Comparison of ENCODE assay signal across 8 mouse cellular contexts in genomic region chr9:64277706-64278105, GRCm38 (mm10). TPM values are rescaled to one million over a fixed set of nuclear protein-coding genes. Genes with fewer than 3 reads are reported as not detected.
DNase-seq lines count a peak whose midpoint lies in the region; ATAC-seq and TF ChIP-seq lines count a peak whose summit lies in the region.

No protein-coding gene starts in this region.

- H3K4me2 ChIP-seq in kidney, postnatal 0 days (ENCODE audit: low read length): no peak overlapping the region
- no peak overlapping the region for H3K4me2 ChIP-seq in liver, postnatal 0 days (ENCODE audit: low read depth, low read length)

- TF ChIP-seq CTCF in kidney, postnatal 0 days (IDR thresholded peaks at IDR 0.05; ENCODE audit: low read depth): peak; percentile 85
- peak; percentile 85 for TF ChIP-seq CTCF in liver, postnatal 0 days (IDR thresholded peaks at IDR 0.05; ENCODE audit: low read depth)

- no peaks in the 10 kb centered on the region for H3K9me3 ChIP-seq in embryonic facial prominence, embryonic 10.5 days
- H3K9me3 ChIP-seq in kidney, postnatal 0 days (replicated peaks; ENCODE audit: low read length): no peaks in the 10 kb centered on the region
- H3K9me3 ChIP-seq in liver, postnatal 0 days (ENCODE audit: low read length): no peaks in the 10 kb centered on the region

- TF ChIP-seq EP300 in liver, postnatal 0 days (IDR thresholded peaks at IDR 0.05; ENCODE audit: low read depth): no peak

- no peak overlapping the region for H3K9ac ChIP-seq in kidney, postnatal 0 days (ENCODE audit: low read depth, low read length)
- no peak overlapping the region for H3K9ac ChIP-seq in liver, postnatal 0 days (replicated peaks)

- DNase-seq in ovary, postnatal 10 days (ENCODE audit: low spot score): peak; percentile 6
- DNase-seq in ovary, adult 18-20 months (ENCODE audit: low spot score): no peak
- peak; percentile 68 for DNase-seq in adrenal gland, postnatal 25 days
- DNase-seq in embryonic facial prominence, embryonic 10.5 days (ENCODE audit: low spot score): peak; percentile 71
- peak; percentile 78 for DNase-seq in kidney, postnatal 0 days (ENCODE audit: low spot score)
- DNase-seq in liver, postnatal 0 days: peak; percentile 82
- DNase-seq in right cerebral cortex, postnatal 14 days: peak; percentile 77

- WGBS in embryonic facial prominence, embryonic 10.5 days: 67% methylated on average over 8 of the region's 8 CpGs
- 68% methylated on average over 8 of the region's 8 CpGs for WGBS in kidney, postnatal 0 days
- WGBS in liver, postnatal 0 days (ENCODE audit: insufficient replicate concordance): 60% methylated on average over 8 of the region's 8 CpGs

- H3K36me3 ChIP-seq in embryonic facial prominence, embryonic 10.5 days (replicated peaks): 0 out of 2 replicates have a peak, but pooled peaks cover under 1% of the 10 kb centered on the region
- H3K36me3 ChIP-seq in kidney, postnatal 0 days (ENCODE audit: insufficient read depth, low read length): no peaks in the 10 kb centered on the region
- no peaks in the 10 kb centered on the region for H3K36me3 ChIP-seq in liver, postnatal 0 days (replicated peaks; ENCODE audit: insufficient read depth, low read length)

- H3K27me3 ChIP-seq in embryonic facial prominence, embryonic 10.5 days (replicated peaks; ENCODE audit: low read depth, poor library complexity, severe bottlenecking): no peaks in the 10 kb centered on the region
- no peaks in the 10 kb centered on the region for H3K27me3 ChIP-seq in kidney, postnatal 0 days (ENCODE audit: insufficient read depth, low read length)
- no peaks in the 10 kb centered on the region for H3K27me3 ChIP-seq in liver, postnatal 0 days (ENCODE audit: insufficient read depth, low read length)

- no peak for ATAC-seq in kidney, postnatal 0 days (replicated peaks; ENCODE audit: low FRiP score, low read depth)
- ATAC-seq in liver, postnatal 0 days: no peak
- no peak for ATAC-seq in activated CD4-positive, CD25-positive, alpha-beta regulatory T cell, adult 4 months

- H3K4me3 ChIP-seq in embryonic facial prominence, embryonic 10.5 days: no peak overlapping the region
- no peak overlapping the region for H3K4me3 ChIP-seq in kidney, postnatal 0 days (replicated peaks; ENCODE audit: low read depth, low read length)
- no peak overlapping the region for H3K4me3 ChIP-seq in liver, postnatal 0 days (ENCODE audit: low read depth, low read length)

- H3K27ac ChIP-seq in embryonic facial prominence, embryonic 10.5 days (replicated peaks): no peak overlapping the region
- no peak overlapping the region for H3K27ac ChIP-seq in kidney, postnatal 0 days
- H3K27ac ChIP-seq in liver, postnatal 0 days (ENCODE audit: low read depth): no peak overlapping the region

- H3K4me1 ChIP-seq in embryonic facial prominence, embryonic 10.5 days: peaks cover 7% of the 10 kb centered on the region
- H3K4me1 ChIP-seq in kidney, postnatal 0 days (replicated peaks; ENCODE audit: insufficient read depth, low read length): peaks cover 3% of the 10 kb centered on the region; the same call in 1 of the 2 replicates
- peaks cover 5% of the 10 kb centered on the region; the same call in 1 of the 2 replicates for H3K4me1 ChIP-seq in liver, postnatal 0 days (ENCODE audit: insufficient read depth)

RNA-seq across cellular contexts. Expression of gene Tipin, which starts 3.7 kb away (rescaled TPM):
- total RNA-seq in adrenal gland, postnatal 25 days (2021): 17.5 and 24.7 TPM in 2 replicates
- 269 and 272 TPM in 2 replicates for polyA plus RNA-seq in embryonic facial prominence, embryonic 10.5 days (2016; fragmentation: Nextera tagmentation; extraction: Ambion mirVana)
- polyA plus RNA-seq in kidney, postnatal 0 days (2015; fragmentation: Nextera tagmentation; extraction: Ambion mirVana): 168 and 193 TPM in 2 replicates
- polyA plus RNA-seq in liver, postnatal 0 days (2015; fragmentation: Nextera tagmentation; extraction: Ambion mirVana): 104 and 109 TPM in 2 replicates
- 10 to 100 TPM; 74.5 to 93.6 TPM for polyA plus RNA-seq in activated CD4-positive, CD25-positive, alpha-beta regulatory T cell, adult 4 months (2017; shearing (Covaris generic))

RNA-seq across cellular contexts. Expression of gene Map2k1, which starts 24.3 kb away (rescaled TPM):
- total RNA-seq in adrenal gland, postnatal 25 days (2021): 65.4 and 68.3 TPM in 2 replicates
- 82.6 and 89.3 TPM in 2 replicates for polyA plus RNA-seq in embryonic facial prominence, embryonic 10.5 days (2016; fragmentation: Nextera tagmentation; extraction: Ambion mirVana)
- 81.6 and 82.7 TPM in 2 replicates for polyA plus RNA-seq in kidney, postnatal 0 days (2015; fragmentation: Nextera tagmentation; extraction: Ambion mirVana)
- 27.5 and 28.9 TPM in 2 replicates for polyA plus RNA-seq in liver, postnatal 0 days (2015; fragmentation: Nextera tagmentation; extraction: Ambion mirVana)
- 10 to 100 TPM; 22.9 to 26.6 TPM for polyA plus RNA-seq in activated CD4-positive, CD25-positive, alpha-beta regulatory T cell, adult 4 months (2017; shearing (Covaris generic))

RNA-seq across cellular contexts. Expression of gene Uchl4, which starts 42.7 kb away (rescaled TPM):
- 2.6 and 2.9 TPM in 2 replicates for total RNA-seq in adrenal gland, postnatal 25 days (2021)
- 3.9 and 4.4 TPM in 2 replicates for polyA plus RNA-seq in embryonic facial prominence, embryonic 10.5 days (2016; fragmentation: Nextera tagmentation; extraction: Ambion mirVana)
- 1.3 and 2.0 TPM in 2 replicates for polyA plus RNA-seq in kidney, postnatal 0 days (2015; fragmentation: Nextera tagmentation; extraction: Ambion mirVana)
- polyA plus RNA-seq in liver, postnatal 0 days (2015; fragmentation: Nextera tagmentation; extraction: Ambion mirVana): 0.61 and 0.84 TPM in 2 replicates
- 10 to 100 TPM in 1 of 2 experiments, 1 to 10 TPM in 1; 4.4 to 12.2 TPM for polyA plus RNA-seq in activated CD4-positive, CD25-positive, alpha-beta regulatory T cell, adult 4 months (2017; shearing (Covaris generic))
